Mouse (Mus musculus): ENCODE measurements at regions not wholly inside any gene's neighbourhood (a gene's known extent, or its start where the extent isn't known, plus 50 kb on each side); places are given as distances from the start of the nearest gene placed in this dataset.

DNA sequence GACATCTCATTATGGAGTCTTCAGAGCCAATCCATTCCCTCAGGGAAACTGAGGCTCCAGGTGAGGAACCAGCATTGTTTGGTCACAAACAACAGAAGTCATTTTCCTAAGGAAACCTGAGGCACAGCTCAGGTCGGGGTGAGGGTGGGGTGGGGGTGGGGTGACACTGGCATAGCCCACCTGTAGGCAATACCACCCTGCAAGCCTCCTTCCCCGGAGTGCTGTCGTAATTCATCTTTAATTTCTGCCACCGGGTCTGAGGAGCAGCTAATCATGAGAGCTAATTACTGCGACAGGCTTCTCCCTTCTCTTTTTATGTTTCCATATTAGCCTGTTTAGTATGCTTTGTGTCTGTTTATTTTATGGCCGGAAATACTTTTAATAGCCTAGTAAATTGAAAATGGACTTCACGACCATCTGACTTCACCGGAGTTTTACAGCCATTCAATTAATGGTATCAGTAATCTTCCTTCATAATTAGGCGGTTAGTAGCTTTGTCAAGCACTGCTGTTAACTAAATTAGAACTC lies 276.3 kb downstream of the Rybp start:
- no peak overlapping the region for H3ac ChIP-seq (ENCODE audit: control insufficient read depth, insufficient read length)
- no peak for TF ChIP-seq CEBPB (IDR thresholded peaks at IDR 0.05; ENCODE audit: insufficient read depth, poor library complexity, severe bottlenecking)
- TF ChIP-seq MYOD1 (IDR thresholded peaks at IDR 0.05; ENCODE audit: control insufficient read depth in 1 of 3, insufficient read length in 2 of 3, low read depth in 2 of 3), result no peak
- no peak for TF ChIP-seq MAX (IDR thresholded peaks at IDR 0.05; ENCODE audit: low read depth)
- TF ChIP-seq USF1 (IDR thresholded peaks at IDR 0.05; ENCODE audit: low read depth), result no peak
- TF ChIP-seq E2F4 (IDR thresholded peaks at IDR 0.05; ENCODE audit: insufficient read depth), result no peak
- TF ChIP-seq POLR2A (IDR thresholded peaks at IDR 0.05; ENCODE audit: insufficient read length, low read depth), result no peak
- TF ChIP-seq SRF (IDR thresholded peaks at IDR 0.05; ENCODE audit: control insufficient read depth, insufficient read length, low read depth), result no peak
- no peak for TF ChIP-seq POLR2AphosphoS2 (IDR thresholded peaks at IDR 0.05; ENCODE audit: insufficient read length, low read depth)
- no peak for TF ChIP-seq MYOG (IDR thresholded peaks at IDR 0.05; ENCODE audit: control insufficient read depth in 1 of 3, insufficient read depth in 1 of 3, insufficient read length in 2 of 3, low read depth in 2 of 3)
- TF ChIP-seq TCF3 (IDR thresholded peaks at IDR 0.05; ENCODE audit: insufficient read length, low read depth), result no peak
- TF ChIP-seq REST (IDR thresholded peaks at IDR 0.05; ENCODE audit: insufficient read depth, insufficient read length), result no peak
- TF ChIP-seq TCF12 (IDR thresholded peaks at IDR 0.05; ENCODE audit: insufficient read depth, poor library complexity, severe bottlenecking), result no peak
- H3K4me3 ChIP-seq, result no peak overlapping the region
- H3K4me2 ChIP-seq (ENCODE audit: low read depth), result no peak overlapping the region
- H3K36me3 ChIP-seq (ENCODE audit: control insufficient read depth, insufficient read depth), result no peaks in the 10 kb centered on the region
- peaks cover 55% of the 10 kb centered on the region for H3K27me3 ChIP-seq (ENCODE audit: control insufficient read depth, insufficient read depth, insufficient read length)
- no peaks in the 10 kb centered on the region for H3K79me2 ChIP-seq (ENCODE audit: control insufficient read depth, insufficient read depth)

DNA sequence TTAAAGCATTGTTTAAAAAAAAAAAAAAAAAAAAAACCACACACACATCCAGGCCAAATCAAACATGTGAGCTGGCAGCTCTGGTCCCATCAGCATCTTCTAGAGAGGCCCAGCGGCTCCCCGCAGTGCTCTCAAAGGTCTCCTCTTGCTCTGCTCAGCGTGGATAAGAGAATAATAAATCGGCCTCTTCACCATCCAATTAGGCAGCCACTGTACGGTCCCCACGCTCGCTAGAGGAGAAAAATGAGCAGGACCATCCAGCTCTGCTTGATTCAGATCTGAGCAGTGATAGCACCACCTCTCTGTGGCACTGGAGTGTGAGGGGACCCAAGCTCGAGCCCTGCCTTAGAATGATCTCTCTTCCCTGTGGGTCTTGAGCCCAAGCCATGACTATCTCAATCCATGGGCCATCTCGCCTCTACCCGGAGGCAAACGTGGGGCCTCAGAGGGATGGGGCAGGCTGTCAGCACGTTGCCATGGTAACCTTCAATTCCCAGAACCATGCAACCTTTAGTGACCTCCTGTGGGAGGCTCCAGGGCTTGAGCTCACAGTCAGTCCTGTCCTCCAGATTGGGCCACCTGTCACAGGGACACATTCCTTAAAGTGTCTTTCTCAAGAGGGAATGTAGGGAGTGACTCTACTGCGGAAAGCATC lies 273.6 kb upstream of the Prok2 start:
- peaks cover 33% of the 10 kb centered on the region for H3K27me3 ChIP-seq (ENCODE audit: control insufficient read depth, insufficient read depth, insufficient read length)
- no peaks in the 10 kb centered on the region for H3K79me2 ChIP-seq (ENCODE audit: control insufficient read depth, insufficient read depth)
- H3K36me3 ChIP-seq (ENCODE audit: control insufficient read depth, insufficient read depth), result no peaks in the 10 kb centered on the region
- H3K4me2 ChIP-seq (ENCODE audit: low read depth), result no peak overlapping the region
- no peak overlapping the region for H3ac ChIP-seq (ENCODE audit: control insufficient read depth, insufficient read length)
- TF ChIP-seq POLR2A (IDR thresholded peaks at IDR 0.05; ENCODE audit: insufficient read length, low read depth), result no peak
- TF ChIP-seq CEBPB (IDR thresholded peaks at IDR 0.05; ENCODE audit: insufficient read depth, poor library complexity, severe bottlenecking), result no peak
- TF ChIP-seq E2F4 (IDR thresholded peaks at IDR 0.05; ENCODE audit: insufficient read depth), result no peak
- no peak for TF ChIP-seq MAX (IDR thresholded peaks at IDR 0.05; ENCODE audit: low read depth)
- no peak for TF ChIP-seq POLR2AphosphoS2 (IDR thresholded peaks at IDR 0.05; ENCODE audit: insufficient read length, low read depth)
- TF ChIP-seq MYOG (IDR thresholded peaks at IDR 0.05; ENCODE audit: control insufficient read depth in 1 of 3, insufficient read depth in 1 of 3, insufficient read length in 2 of 3, low read depth in 2 of 3), result no peak
- no peak overlapping the region for H3K4me3 ChIP-seq

DNA sequence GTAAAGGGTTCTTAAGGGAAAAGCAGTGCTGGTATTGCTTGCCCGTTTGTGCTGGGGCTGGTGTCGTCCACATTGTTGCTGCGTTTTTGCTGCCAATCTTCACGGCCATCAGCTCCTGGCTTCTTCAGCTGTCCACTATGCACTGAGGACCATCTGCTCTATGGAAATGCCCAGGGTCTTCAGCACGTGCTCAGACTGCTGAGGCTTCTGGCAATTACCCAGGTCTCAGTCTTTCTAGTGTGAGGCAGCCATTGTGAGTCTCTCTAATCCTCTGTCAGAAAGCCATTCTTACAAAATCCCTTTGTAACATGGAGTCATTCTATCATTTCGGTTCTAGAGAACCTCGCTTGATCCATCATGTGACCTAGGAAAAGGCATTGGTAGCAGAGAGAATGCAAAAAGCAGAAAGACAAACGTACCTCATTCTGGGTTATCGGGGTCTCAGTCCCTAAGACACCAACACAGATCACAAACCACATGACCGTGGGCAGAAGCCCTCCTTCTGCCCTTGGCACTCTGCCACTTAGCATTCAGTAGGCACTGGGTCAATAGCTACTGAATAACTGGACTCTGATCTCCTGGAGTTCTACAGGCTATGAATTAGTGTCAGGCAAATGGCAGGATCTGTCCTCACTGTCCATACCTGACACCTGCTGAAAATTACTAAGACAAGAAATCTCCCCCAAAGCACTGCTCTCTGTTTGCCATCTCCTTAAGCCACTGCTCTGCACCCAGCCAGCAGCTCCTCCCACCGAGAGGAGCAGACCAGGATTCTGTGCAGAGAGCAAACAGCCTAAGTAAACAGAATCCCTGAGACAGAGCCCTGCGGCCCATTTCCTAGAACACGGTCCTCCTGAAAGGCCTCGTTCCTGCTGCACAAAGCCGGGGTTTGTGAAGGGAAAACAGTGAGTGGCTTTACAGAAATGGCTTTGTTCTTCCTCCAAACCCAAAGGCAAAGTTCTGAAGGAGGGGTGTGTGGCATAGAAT lies 270.1 kb upstream of the Prok2 start:
- Histone ChIP-seq H3K27me3 (ENCODE audit: control insufficient read depth, insufficient read depth, insufficient read length) (peaks cover 17% of the 10 kb centered on the region), H3K4me2 (ENCODE audit: low read depth) (no peak overlapping the region), H3K4me3 (no peak overlapping the region)

DNA sequence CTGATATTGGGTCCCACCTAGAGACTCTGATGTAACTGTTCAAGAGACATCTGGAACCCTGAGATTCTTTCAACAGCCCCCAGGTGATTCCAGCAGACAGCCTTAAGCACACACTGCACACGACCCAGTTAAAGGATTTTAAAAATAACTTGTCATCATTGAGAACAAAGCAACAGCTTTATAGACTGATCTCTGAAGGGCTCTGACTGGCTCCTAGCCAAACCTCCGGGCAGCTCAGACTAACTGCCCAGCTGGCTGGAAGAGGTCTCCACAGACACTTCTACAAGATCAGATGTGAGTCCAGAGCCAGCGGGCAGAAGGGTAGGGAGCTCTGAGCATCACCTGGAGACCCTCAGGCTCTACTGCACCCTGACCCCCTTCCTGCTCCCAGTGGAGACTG lies 267.8 kb upstream of the Prok2 start:
- Histone ChIP-seq H3ac (ENCODE audit: control insufficient read depth, insufficient read length) (no peak overlapping the region), H3K4me2 (ENCODE audit: low read depth) (no peak overlapping the region), H3K79me2 (ENCODE audit: control insufficient read depth, insufficient read depth) (no peaks in the 10 kb centered on the region), H3K36me3 (ENCODE audit: control insufficient read depth, insufficient read depth) (no peaks in the 10 kb centered on the region), H3K4me3 (no peak overlapping the region), H3K27me3 (ENCODE audit: control insufficient read depth, insufficient read depth, insufficient read length) (peaks cover 17% of the 10 kb centered on the region)
- TF ChIP-seq MAX (IDR thresholded peaks at IDR 0.05; ENCODE audit: low read depth) (no peak), MYOD1 (IDR thresholded peaks at IDR 0.05; ENCODE audit: control insufficient read depth in 1 of 3, insufficient read length in 2 of 3, low read depth in 2 of 3) (no peak), REST (IDR thresholded peaks at IDR 0.05; ENCODE audit: insufficient read depth, insufficient read length) (no peak), SRF (IDR thresholded peaks at IDR 0.05; ENCODE audit: control insufficient read depth, insufficient read length, low read depth) (no peak), USF1 (IDR thresholded peaks at IDR 0.05; ENCODE audit: low read depth) (no peak), MYOG (IDR thresholded peaks at IDR 0.05; ENCODE audit: control insufficient read depth in 1 of 3, insufficient read depth in 1 of 3, insufficient read length in 2 of 3, low read depth in 2 of 3) (no peak), CEBPB (IDR thresholded peaks at IDR 0.05; ENCODE audit: insufficient read depth, poor library complexity, severe bottlenecking) (no peak), TCF3 (IDR thresholded peaks at IDR 0.05; ENCODE audit: insufficient read length, low read depth) (no peak), TCF12 (IDR thresholded peaks at IDR 0.05; ENCODE audit: insufficient read depth, poor library complexity, severe bottlenecking) (no peak), E2F4 (IDR thresholded peaks at IDR 0.05; ENCODE audit: insufficient read depth) (no peak), POLR2A (IDR thresholded peaks at IDR 0.05; ENCODE audit: insufficient read length, low read depth) (no peak), POLR2AphosphoS2 (IDR thresholded peaks at IDR 0.05; ENCODE audit: insufficient read length, low read depth) (no peak)

More for the DNA sequence above, 270.1 kb upstream of the Prok2 start:
- no peak for TF ChIP-seq USF1 (IDR thresholded peaks at IDR 0.05; ENCODE audit: low read depth)
- TF ChIP-seq SRF (IDR thresholded peaks at IDR 0.05; ENCODE audit: control insufficient read depth, insufficient read length, low read depth), result no peak
- no peak for TF ChIP-seq MAX (IDR thresholded peaks at IDR 0.05; ENCODE audit: low read depth)
- no peak for TF ChIP-seq POLR2A (IDR thresholded peaks at IDR 0.05; ENCODE audit: insufficient read length, low read depth)
- no peak overlapping the region for H3ac ChIP-seq (ENCODE audit: control insufficient read depth, insufficient read length)
- no peaks in the 10 kb centered on the region for H3K36me3 ChIP-seq (ENCODE audit: control insufficient read depth, insufficient read depth)
- H3K79me2 ChIP-seq (ENCODE audit: control insufficient read depth, insufficient read depth), result no peaks in the 10 kb centered on the region
